Mouse (Mus musculus) midbrain, embryonic 11.5 days (tissue): ENCODE measurements at regions not wholly inside any gene's neighbourhood (a gene's known extent, or its start where the extent isn't known, plus 50 kb on each side); places are given as distances from the start of the nearest gene placed in this dataset.
A peak's percentile ranks its signal among the peaks of the same experiment; 100 is the strongest.

Experiments
- ATAC-seq: fragments of 200-750 bp; cut with Nextera tagmentation; 2 replicates; pipeline ENCODE4 v1.8.0; 2017; ENCODE audit warnings: moderate TSS enrichment, moderate library complexity; ENCODE audit not compliant: low FRiP score
- DNase-seq: peaks from one replicate; pipeline ENCODE4 v3.0.0; 2015; ENCODE audit warnings: low spot score; ENCODE audit errors: missing footprints
- H3K27ac ChIP-seq: fragments of 300-500 bp; sonication (generic); 2 replicates; pipeline ENCODE4 v1.5.1; 2014; ENCODE audit warnings: low read depth, low read length
- H3K27me3 ChIP-seq: fragments of 300-500 bp; sonication (generic); 2 replicates; pipeline ENCODE4 v1.6.1; 2014; ENCODE audit warnings: mild to moderate bottlenecking, low read length, moderate library complexity, mixed read lengths; ENCODE audit not compliant: control insufficient read depth, insufficient read depth
- H3K36me3 ChIP-seq: fragments of 300-500 bp; sonication (generic); 2 replicates; pipeline ENCODE4 v1.6.1; 2014; ENCODE audit warnings: mild to moderate bottlenecking, low read length, moderate library complexity, mixed read lengths; ENCODE audit not compliant: control insufficient read depth, insufficient read depth
- H3K4me1 ChIP-seq: fragments of 300-500 bp; sonication (generic); 2 replicates; pipeline ENCODE4 v1.6.1; 2014; ENCODE audit warnings: low read length; ENCODE audit not compliant: control insufficient read depth, insufficient read depth
- H3K4me2 ChIP-seq: fragments of 300-500 bp; sonication (generic); 2 replicates; pipeline ENCODE4 v1.6.1; 2014; ENCODE audit warnings: mild to moderate bottlenecking, moderate library complexity
- H3K4me3 ChIP-seq: fragments of 300-500 bp; sonication (generic); 2 replicates; pipeline ENCODE4 v1.5.1; 2014; ENCODE audit warnings: low read depth, low read length
- H3K9ac ChIP-seq: fragments of 300-500 bp; sonication (generic); 2 replicates; pipeline ENCODE4 v1.6.1; 2014; ENCODE audit warnings: low read length
- H3K9me3 ChIP-seq: fragments of 300-500 bp; sonication (generic); 2 replicates; pipeline ENCODE4 v1.6.1; 2016; ENCODE audit warnings: low read length; ENCODE audit not compliant: control insufficient read depth
- WGBS: fragments of 180-500 bp; shearing (Covaris S2); extraction: QIAGEN DNeasy Blood & Tissue Kit; methylation state at CpG from one replicate; pipeline ENCODE4 v1.1.7; 2014; 5-methylcytosine and 5-hydroxymethylcytosine counted together

- H3K4me1 ChIP-seq, result no peaks in the 10 kb centered on the region; the same call in 1 of the 2 replicates
- H3K9me3 ChIP-seq, result no peaks in the 10 kb centered on the region
- H3K27ac ChIP-seq, result no peak overlapping the region
- no peak for DNase-seq
- no peaks in the 10 kb centered on the region for H3K36me3 ChIP-seq
- no peak overlapping the region for H3K4me3 ChIP-seq
- no peak overlapping the region for H3K9ac ChIP-seq
- peaks cover 8% of the 10 kb centered on the region; the same call in 1 of the 2 replicates for H3K27me3 ChIP-seq
- H3K4me2 ChIP-seq, result no peak overlapping the region
- WGBS, result 81% methylated on average over 2 of the region's 2 CpGs
- ATAC-seq, result no peak
Measured at GRCm38 (mm10) chr8:116117919-116118318, 386.9 kb upstream of the Dynlrb2 start.

DNA sequence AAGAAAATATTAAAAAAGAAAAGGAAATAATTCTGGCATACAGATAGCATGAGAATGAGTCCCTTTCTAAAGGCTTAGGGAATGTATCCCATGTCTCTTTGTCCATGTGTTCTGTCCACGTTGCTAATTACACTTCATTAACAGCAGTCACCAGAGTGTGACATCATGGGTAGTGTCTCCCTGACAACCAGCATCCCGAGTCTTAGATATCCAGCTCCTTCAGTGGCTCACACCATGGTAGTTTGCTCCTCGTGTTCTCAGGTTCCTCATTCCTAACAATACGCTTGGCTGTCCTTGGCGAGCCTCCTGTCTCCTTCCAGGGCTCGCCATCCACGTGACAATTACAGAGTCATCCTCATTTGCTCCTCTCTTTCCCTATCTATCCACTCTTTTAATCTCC is 388.1 kb upstream of the Dynlrb2 start:
- Histone ChIP-seq H3K4me1 (no peaks in the 10 kb centered on the region; the same call in 1 of the 2 replicates), H3K9me3 (no peaks in the 10 kb centered on the region), H3K27ac (no peak overlapping the region), H3K9ac (no peak overlapping the region), H3K4me2 (no peak overlapping the region), H3K36me3 (no peaks in the 10 kb centered on the region), H3K27me3 (peaks cover 8% of the 10 kb centered on the region; the same call in 1 of the 2 replicates), H3K4me3 (no peak overlapping the region)
- 0 out of 2 replicates have a peak, but pooled peaks have one; percentile 30 for ATAC-seq
- WGBS, result 32% methylated on average over 7 of the region's 7 CpGs
- DNase-seq, result no peak

DNA sequence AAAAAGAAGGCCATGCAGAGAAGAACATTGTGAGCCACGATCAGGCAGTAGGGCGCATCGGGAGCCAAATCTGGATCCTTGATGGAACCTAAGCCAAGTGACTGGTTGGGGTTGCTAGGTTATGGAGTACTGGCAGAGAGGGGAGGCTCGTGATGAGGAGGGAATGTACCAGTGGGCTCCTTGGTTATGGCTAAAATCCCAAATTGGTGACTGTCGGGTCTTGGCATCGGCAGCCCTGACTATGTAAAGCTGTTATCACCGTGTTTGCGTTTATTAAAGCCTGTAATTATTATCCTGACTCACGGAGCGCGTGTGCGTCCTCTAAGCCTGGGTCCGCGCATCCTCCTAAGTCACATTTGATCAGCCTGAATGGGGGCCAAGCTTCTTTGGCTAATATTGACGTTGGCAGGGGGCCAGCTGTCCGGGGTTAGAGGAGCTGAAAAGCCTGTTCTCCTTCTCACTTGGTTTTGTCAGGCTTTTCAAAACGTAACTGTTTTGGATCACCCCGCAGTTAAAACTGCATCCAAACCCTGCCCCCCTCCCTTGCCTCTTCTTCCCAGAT is 388.9 kb upstream of the Dynlrb2 start:
- H3K4me2 ChIP-seq, result no peak overlapping the region
- H3K27ac ChIP-seq, result no peak overlapping the region
- peaks cover 1% of the 10 kb centered on the region; the same call in 1 of the 2 replicates for H3K4me1 ChIP-seq
- H3K9me3 ChIP-seq, result no peaks in the 10 kb centered on the region
- no peak overlapping the region for H3K4me3 ChIP-seq
- H3K36me3 ChIP-seq, result no peaks in the 10 kb centered on the region
- ATAC-seq (peak; percentile 70; the same call in 1 of the 2 replicates), DNase-seq (peak; percentile 91)
- no peak overlapping the region for H3K9ac ChIP-seq
- peaks cover 8% of the 10 kb centered on the region; the same call in 1 of the 2 replicates for H3K27me3 ChIP-seq
- WGBS, result 47% methylated on average over 18 of the region's 18 CpGs

GRCm38 (mm10) chr8:116114978-116115377 is 389.8 kb upstream of the Dynlrb2 start:
- Histone ChIP-seq H3K36me3 (no peaks in the 10 kb centered on the region), H3K9ac (no peak overlapping the region), H3K27ac (no peak overlapping the region), H3K4me3 (no peak overlapping the region), H3K27me3 (peaks cover 8% of the 10 kb centered on the region; the same call in 1 of the 2 replicates), H3K4me1 (peaks cover 3% of the 10 kb centered on the region; the same call in 1 of the 2 replicates), H3K9me3 (no peaks in the 10 kb centered on the region), H3K4me2 (no peak overlapping the region)
- 88% methylated on average over 2 of the region's 2 CpGs for WGBS
- no peak for ATAC-seq
- DNase-seq, result peak; percentile 31

GRCm38 (mm10) chr8:116114502-116114901 is 390.3 kb upstream of the Dynlrb2 start:
- Histone ChIP-seq H3K4me1 (peaks cover 3% of the 10 kb centered on the region; the same call in 1 of the 2 replicates), H3K4me2 (no peak overlapping the region), H3K4me3 (no peak overlapping the region), H3K9ac (no peak overlapping the region), H3K27me3 (peaks cover 8% of the 10 kb centered on the region; the same call in 1 of the 2 replicates), H3K9me3 (no peaks in the 10 kb centered on the region), H3K27ac (no peak overlapping the region), H3K36me3 (no peaks in the 10 kb centered on the region)
- 87% methylated on average over 2 of the region's 2 CpGs for whole genome bisulfite sequencing
- no peak for ATAC-seq
- DNase-seq, result peak; percentile 33

GRCm38 (mm10) chr8:116111168-116111567 is 393.6 kb upstream of the Dynlrb2 start:
- Histone ChIP-seq H3K9me3 (no peaks in the 10 kb centered on the region), H3K9ac (no peak overlapping the region), H3K4me2 (peak overlapping the region; percentile 14; the same call in 1 of the 2 replicates), H3K27ac (no peak overlapping the region), H3K4me3 (no peak overlapping the region), H3K4me1 (peaks cover 3% of the 10 kb centered on the region; the same call in 1 of the 2 replicates), H3K36me3 (no peaks in the 10 kb centered on the region), H3K27me3 (peaks cover 14% of the 10 kb centered on the region; the same call in 1 of the 2 replicates)
- DNase-seq (peak; percentile 81), ATAC-seq (no peak)
- 40% methylated on average over 12 of the region's 12 CpGs for WGBS

DNA sequence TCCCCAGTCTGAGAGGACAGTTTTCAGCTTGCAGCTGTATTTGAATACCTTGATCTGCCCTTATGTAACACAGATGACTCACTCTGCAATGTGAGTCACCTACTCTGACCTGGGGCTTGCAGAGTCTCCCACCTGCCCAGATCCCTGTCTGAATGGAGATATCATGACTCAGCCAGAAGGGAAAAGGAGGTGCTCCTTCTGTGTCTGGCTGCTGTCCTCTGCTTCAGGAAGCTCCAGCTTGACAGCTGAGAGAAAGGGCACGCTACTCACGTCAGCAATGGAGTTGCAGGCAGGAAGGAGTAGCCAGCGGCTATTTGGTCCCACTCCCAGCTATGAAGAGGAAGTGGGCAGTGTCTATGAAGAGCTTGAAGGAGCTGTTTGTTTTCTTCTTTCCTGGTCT is 389.1 kb upstream of the Maf start:
- no peak overlapping the region for H3K4me3 ChIP-seq
- no peak overlapping the region for H3K27ac ChIP-seq
- H3K9me3 ChIP-seq, result no peaks in the 10 kb centered on the region
- 80% methylated on average over 3 of the region's 3 CpGs for WGBS
- ATAC-seq, result no peak
- no peak overlapping the region for H3K4me2 ChIP-seq
- no peak for DNase-seq
- no peak overlapping the region for H3K9ac ChIP-seq
- H3K27me3 ChIP-seq, result no peaks in the 10 kb centered on the region
- H3K4me1 ChIP-seq, result no peaks in the 10 kb centered on the region
- no peaks in the 10 kb centered on the region for H3K36me3 ChIP-seq

GRCm38 (mm10) chr8:116083156-116083555 is 375.6 kb upstream of the Maf start:
- Histone ChIP-seq H3K27me3 (no peaks in the 10 kb centered on the region), H3K4me3 (no peak overlapping the region), H3K9me3 (no peaks in the 10 kb centered on the region), H3K4me1 (no peaks in the 10 kb centered on the region), H3K9ac (no peak overlapping the region), H3K27ac (no peak overlapping the region), H3K36me3 (no peaks in the 10 kb centered on the region), H3K4me2 (no peak overlapping the region)
- no peak for ATAC-seq
- DNase-seq, result no peak
- WGBS, result 86% methylated on average over 2 of the region's 2 CpGs

- ATAC-seq (no peak), DNase-seq (no peak)
- no peak overlapping the region for H3K4me3 ChIP-seq
- no peak overlapping the region for H3K9ac ChIP-seq
- H3K9me3 ChIP-seq, result no peaks in the 10 kb centered on the region
- H3K27ac ChIP-seq, result no peak overlapping the region
- 67% methylated on average over 5 of the region's 5 CpGs for WGBS
- no peaks in the 10 kb centered on the region for H3K4me1 ChIP-seq
- no peaks in the 10 kb centered on the region for H3K27me3 ChIP-seq
- no peak overlapping the region for H3K4me2 ChIP-seq
- no peaks in the 10 kb centered on the region for H3K36me3 ChIP-seq
Measured at GRCm38 (mm10) chr8:116078849-116079407, 371.3 kb upstream of the Maf start.
